Mouse (Mus musculus) stomach, postnatal 0 days (tissue): Measurements from ENCODE around the gene Mpg. TPM values are rescaled to one million over a fixed set of nuclear protein-coding genes. Genes with fewer than 3 reads are reported as not detected.

Experiments used
- ATAC-seq: fragments of 200-750 bp; cut with Nextera tagmentation; 2 replicates; pipeline ENCODE4 v1.8.0; 2017; ENCODE audit not compliant: low FRiP score, low TSS enrichment
- DNase-seq: peaks from one replicate; pipeline ENCODE4 v3.0.0-alpha.2; 2016; ENCODE audit warnings: low spot score
- H3K27ac ChIP-seq: fragments of 300-500 bp; sonication (generic); replicated peaks from 2 replicates; pipeline ENCODE4 v1.5.1; 2014; ENCODE audit warnings: mild to moderate bottlenecking, control low read depth
- H3K27me3 ChIP-seq: fragments of 300-500 bp; sonication (generic); 2 replicates; pipeline ENCODE4 v1.6.1; 2014; ENCODE audit warnings: low read length; ENCODE audit not compliant: control insufficient read depth, insufficient read depth
- H3K36me3 ChIP-seq: fragments of 300-500 bp; sonication (generic); 2 replicates; pipeline ENCODE4 v1.6.1; 2014; ENCODE audit warnings: low read length, mixed read lengths; ENCODE audit not compliant: control insufficient read depth, insufficient read depth
- H3K4me1 ChIP-seq: fragments of 300-500 bp; sonication (generic); replicated peaks from 2 replicates; pipeline ENCODE4 v1.6.1; 2014; ENCODE audit warnings: antibody characterized with exemption; ENCODE audit not compliant: control insufficient read depth, insufficient read depth
- H3K4me2 ChIP-seq: fragments of 300-500 bp; sonication (generic); replicated peaks from 2 replicates; pipeline ENCODE4 v1.6.1; 2014; ENCODE audit warnings: low read depth, mild to moderate bottlenecking, control low read depth, moderate library complexity
- H3K4me3 ChIP-seq: fragments of 300-500 bp; sonication (generic); 2 replicates; pipeline ENCODE4 v1.5.1; 2014; ENCODE audit warnings: low read depth, low read length, control low read depth
- H3K9ac ChIP-seq: fragments of 300-500 bp; sonication (generic); 2 replicates; pipeline ENCODE4 v1.6.1; 2014; ENCODE audit warnings: mild to moderate bottlenecking, low read length, control low read depth, mixed read lengths
- H3K9me3 ChIP-seq: fragments of 300-500 bp; sonication (generic); 2 replicates; pipeline ENCODE4 v1.6.1; 2016; ENCODE audit warnings: low read length; ENCODE audit not compliant: control insufficient read depth
- CTCF ChIP-seq: IDR thresholded peaks from 2 replicates; pipeline ENCODE4 v1.5.1; 2016; ENCODE audit warnings: antibody characterized with exemption, low read depth, mild to moderate bottlenecking, moderate library complexity
- EP300 ChIP-seq: optimal IDR thresholded peaks from 2 replicates; pipeline ENCODE3; 2016; ENCODE audit warnings: antibody characterized with exemption
- WGBS: fragments of 180-500 bp; shearing (Covaris S2); extraction: QIAGEN DNeasy Blood & Tissue Kit; methylation state at CpG from one replicate; pipeline ENCODE4 v1.1.7; 2014; 5-methylcytosine and 5-hydroxymethylcytosine counted together
- polyA plus RNA-seq: library from polyadenylated mRNA; unstranded; fragments of >200 nt; fragmentation: Nextera tagmentation; extraction: Ambion mirVana; gene quantifications from 2 replicates; pipeline ENCODE4 v1.2.1, GENCODE M21; 2015

The Mpg gene
- polyA plus RNA-seq, 1 experiment from 2014 or later, result 19.9 TPM

DNA sequence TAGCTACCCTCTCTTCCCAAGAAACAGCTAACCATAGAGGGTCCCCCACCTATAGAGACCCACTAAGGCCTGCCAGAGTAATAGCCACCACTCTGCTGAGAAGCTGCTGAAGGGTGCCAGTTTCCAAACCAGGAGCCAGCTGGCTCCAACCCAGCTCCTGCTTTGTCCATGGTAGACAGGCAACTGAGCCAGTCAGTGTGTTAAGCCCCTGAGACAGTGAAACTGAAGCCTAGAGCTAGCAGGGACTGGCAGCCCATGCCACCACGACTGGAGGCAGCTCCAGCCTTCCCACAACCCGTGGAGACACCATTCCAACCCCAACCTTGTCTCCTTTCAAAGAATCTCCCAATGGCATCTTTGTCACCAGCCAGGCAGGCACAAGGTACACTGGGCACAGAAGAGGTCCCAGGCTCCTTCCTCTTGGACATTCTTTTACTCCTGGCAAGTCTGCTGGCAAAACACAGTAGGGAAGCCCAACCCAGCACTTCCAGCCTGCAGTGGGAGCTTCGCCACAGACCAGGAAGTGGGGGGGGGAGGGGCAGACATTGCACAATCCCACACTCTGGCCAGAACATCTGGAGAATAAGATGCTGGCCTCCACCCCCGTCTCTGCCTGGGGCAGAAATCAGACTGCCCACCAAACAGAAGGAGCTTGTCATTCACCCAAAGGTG is 1.7 kb upstream of the Mpg start:
- Histone ChIP-seq H3K9ac (no peak overlapping the region), H3K4me3 (no peak overlapping the region), H3K27me3 (no peaks in the 10 kb centered on the region), H3K4me2 (no peak overlapping the region), H3K4me1 (peaks cover 25% of the 10 kb centered on the region), H3K9me3 (no peaks in the 10 kb centered on the region), H3K27ac (peak overlapping the region; percentile 93), H3K36me3 (no peaks in the 10 kb centered on the region; the same call in 1 of the 2 replicates)
- DNase-seq (peak; percentile 88), ATAC-seq (peak; percentile 45)
- TF ChIP-seq CTCF (no peak), EP300 (no peak)
- 14% methylated on average over 4 of the region's 4 CpGs for WGBS

DNA sequence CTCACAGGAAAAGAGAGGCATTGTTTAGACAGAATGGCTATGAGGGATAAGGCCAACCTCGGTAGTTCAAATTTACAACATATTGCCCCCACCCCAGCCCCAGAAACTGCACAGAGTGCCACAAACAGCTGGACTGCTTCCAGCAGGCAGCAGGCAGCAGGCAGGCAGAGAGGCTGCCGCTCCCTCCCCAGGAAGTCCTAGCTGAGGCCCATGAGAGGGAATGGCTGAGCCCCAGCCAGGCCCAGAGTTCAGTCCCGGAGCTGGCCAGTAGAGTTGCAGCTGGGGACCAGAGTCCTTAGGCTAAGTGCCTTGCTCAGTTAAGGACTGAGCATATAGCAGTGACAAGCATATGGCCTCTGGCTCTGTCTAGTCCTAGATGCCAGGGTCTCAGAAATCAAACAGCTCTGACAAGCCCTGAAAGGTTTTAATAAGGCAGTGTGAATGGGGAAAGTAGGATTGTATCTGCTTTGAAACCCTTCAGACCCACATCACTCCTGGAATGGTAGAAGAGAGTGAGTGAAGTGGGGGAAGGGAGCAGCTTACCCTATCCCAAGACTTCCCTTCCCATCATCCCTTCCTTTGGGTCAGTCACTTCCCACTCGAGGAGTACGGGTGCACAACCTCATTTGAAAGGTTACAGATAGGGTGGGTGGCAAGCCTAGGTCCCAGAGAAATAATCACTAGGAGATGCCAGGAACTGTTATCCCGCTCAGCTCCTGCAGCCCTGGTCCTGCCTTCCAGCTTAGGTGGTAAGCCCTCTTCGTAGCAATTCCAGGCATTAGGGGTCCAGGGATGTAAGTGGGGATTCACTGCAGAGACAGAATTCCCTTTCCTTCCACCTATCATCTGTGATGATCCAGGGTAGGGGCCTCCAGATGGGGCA is 842 bp upstream of the Mpg start:
- TF ChIP-seq EP300 (no peak), CTCF (no peak)
- Histone ChIP-seq H3K27me3 (no peaks in the 10 kb centered on the region), H3K4me2 (peak overlapping the region; percentile 89; the same call in 1 of the 2 replicates), H3K4me3 (no peak overlapping the region), H3K9ac (no peak overlapping the region), H3K4me1 (peaks cover 25% of the 10 kb centered on the region), H3K27ac (peak overlapping the region; percentile 93), H3K9me3 (no peaks in the 10 kb centered on the region), H3K36me3 (no peaks in the 10 kb centered on the region; the same call in none of the 2 replicates)
- ATAC-seq, result peak; percentile 2; the same call in 1 of the 2 replicates
- 45% methylated on average over 7 of the region's 7 CpGs for WGBS
- DNase-seq, result peak; percentile 51

DNA sequence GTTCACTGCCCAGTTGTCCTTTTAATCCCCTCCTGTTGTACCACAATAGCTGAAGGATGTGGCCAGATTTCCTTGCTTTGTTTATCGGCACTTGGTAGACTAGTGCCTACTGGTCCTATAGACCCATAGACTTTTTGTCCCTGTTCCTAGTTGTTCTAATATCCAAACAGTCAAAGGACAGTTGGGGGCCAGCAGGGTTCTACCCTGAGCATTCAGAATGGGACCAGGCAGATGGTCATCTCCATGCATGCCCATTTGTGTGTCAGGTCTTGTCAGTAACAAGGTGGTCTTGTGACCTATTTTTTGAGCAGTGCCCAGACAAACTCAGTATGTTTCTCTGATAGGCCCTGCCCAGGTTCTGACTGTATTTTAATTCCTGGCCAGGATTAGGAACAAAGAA is 736 bp downstream of the Mpg start:
- peak overlapping the region; percentile 65 for H3K4me3 ChIP-seq
- H3K9me3 ChIP-seq, result no peaks in the 10 kb centered on the region
- peak overlapping the region; percentile 74 for H3K9ac ChIP-seq
- peaks cover 25% of the 10 kb centered on the region for H3K4me1 ChIP-seq
- peak overlapping the region; percentile 93; the same call in 1 of the 2 replicates for H3K27ac ChIP-seq
- DNase-seq, result no peak
- peak overlapping the region; percentile 89 for H3K4me2 ChIP-seq
- peaks cover 7% of the 10 kb centered on the region for H3K36me3 ChIP-seq
- WGBS, result 17% methylated on average over 1 of the region's 1 CpGs
- no peak for ATAC-seq
- TF ChIP-seq CTCF (no peak), EP300 (no peak)
- H3K27me3 ChIP-seq, result no peaks in the 10 kb centered on the region

DNA sequence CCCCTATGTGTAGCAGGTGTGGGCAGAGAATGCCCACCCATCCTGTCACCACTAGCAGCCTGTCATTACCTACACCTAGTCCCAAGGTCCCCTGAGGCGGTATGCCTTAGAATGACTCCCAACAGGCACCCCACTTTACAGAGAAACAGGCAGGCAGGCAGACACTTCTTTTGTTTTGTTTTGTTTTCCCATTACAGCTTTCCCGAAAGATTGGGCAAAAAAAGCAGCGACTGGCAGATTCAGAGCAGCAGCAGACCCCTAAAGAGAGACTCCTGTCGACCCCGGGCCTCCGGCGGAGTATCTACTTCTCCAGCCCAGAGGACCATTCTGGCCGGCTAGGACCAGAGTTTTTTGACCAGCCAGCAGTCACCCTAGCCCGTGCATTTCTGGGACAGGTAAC is 1.2 kb downstream of the Mpg start:
- H3K9ac ChIP-seq, result no peak overlapping the region
- H3K4me2 ChIP-seq, result no peak overlapping the region
- no peaks in the 10 kb centered on the region for H3K27me3 ChIP-seq
- no peak overlapping the region for H3K4me3 ChIP-seq
- no peaks in the 10 kb centered on the region for H3K9me3 ChIP-seq
- DNase-seq (no peak), ATAC-seq (no peak)
- 83% methylated on average over 9 of the region's 9 CpGs for WGBS
- no peak overlapping the region for H3K27ac ChIP-seq
- TF ChIP-seq EP300, result no peak
- no peak for TF ChIP-seq CTCF
- H3K36me3 ChIP-seq, result peaks cover 7% of the 10 kb centered on the region
- peaks cover 22% of the 10 kb centered on the region for H3K4me1 ChIP-seq

DNA sequence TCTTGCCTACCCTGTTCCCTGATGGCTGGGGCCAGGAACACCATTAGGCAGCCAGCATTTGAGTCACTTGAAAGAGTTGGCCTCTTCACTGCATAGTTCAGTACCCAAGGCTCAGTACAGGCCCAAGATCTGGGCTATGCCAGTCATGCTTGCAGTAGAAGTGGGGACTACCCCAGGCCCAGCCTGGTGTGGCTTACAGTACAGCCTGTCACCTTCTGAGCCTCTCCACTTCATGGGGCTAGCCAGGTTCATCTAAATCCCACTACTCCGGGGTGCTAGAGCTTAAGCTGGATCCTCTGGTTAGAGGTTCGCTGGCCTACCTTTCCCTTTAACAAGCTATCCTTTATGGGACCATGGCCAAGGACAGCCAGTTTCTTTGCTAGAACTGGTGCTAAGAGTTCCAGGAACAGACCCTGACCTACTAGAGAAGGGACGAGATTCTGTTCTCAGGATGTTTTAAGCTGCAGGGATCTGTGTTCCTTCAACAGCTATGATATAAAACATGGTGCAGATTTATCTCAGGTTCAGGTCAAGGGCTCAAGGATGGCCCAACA is 2.1 kb downstream of the Mpg start:
- ATAC-seq (no peak), DNase-seq (no peak)
- Histone ChIP-seq H3K4me1 (peaks cover 18% of the 10 kb centered on the region), H3K27me3 (no peaks in the 10 kb centered on the region), H3K36me3 (peaks cover 8% of the 10 kb centered on the region), H3K4me3 (no peak overlapping the region), H3K27ac (no peak overlapping the region), H3K9ac (no peak overlapping the region), H3K9me3 (no peaks in the 10 kb centered on the region), H3K4me2 (no peak overlapping the region)
- TF ChIP-seq CTCF, result no peak
- no peak for TF ChIP-seq EP300
- WGBS, result 92% methylated on average over 3 of the region's 3 CpGs
